Mouse (Mus musculus): Measurements from ENCODE around the gene Ssxb2. TPM values are rescaled to one million over a fixed set of nuclear protein-coding genes. Genes with fewer than 3 reads are reported as not detected.

Gene Ssxb2
- total RNA-seq (2023; ENCODE audit: inconsistent age), result not detected in 4 replicates

GRCm38 (mm10) chrX:8461626-8462025 is at the start of gene Ssxb2:
Gene Ssxb2, minus strand, starts transcription at chrX:8461726.

GRCm38 (mm10) chrX:8413005-8413404 is 48.5 kb downstream of the Ssxb2 start, which contains the start of gene Ssxb1:
Gene Ssxb1, plus strand, starts transcription at chrX:8413305.

Other genes starting within 250 kb of the Ssxb2 start
- gene Ftsj1, start 209.3 kb downstream of the Ssxb2 start, total RNA-seq (2023; ENCODE audit: inconsistent age), result 13.7 to 16.0 TPM (median 14.8 TPM) in 4 replicates
- gene Slc38a5, start 190.6 kb downstream of the Ssxb2 start, total RNA-seq (2023; ENCODE audit: inconsistent age), result not detected in 4 replicates
- gene Ssxb10, start 134.3 kb downstream of the Ssxb2 start, total RNA-seq (2023; ENCODE audit: inconsistent age), result not detected in 4 replicates
- not detected in 4 replicates for gene Ssxb9, start 94.7 kb downstream of the Ssxb2 start, total RNA-seq (2023; ENCODE audit: inconsistent age)
- not detected in 4 replicates for gene Ssxb1, start 48.4 kb downstream of the Ssxb2 start, total RNA-seq (2023; ENCODE audit: inconsistent age)
- gene Gm14459, start 63.2 kb upstream of the Ssxb2 start, total RNA-seq (2023; ENCODE audit: inconsistent age), result not detected in 4 replicates
- not detected in 4 replicates for gene Ssxb6, start 86.5 kb upstream of the Ssxb2 start, total RNA-seq (2023; ENCODE audit: inconsistent age)
- gene Ssxb3, start 130.1 kb upstream of the Ssxb2 start, total RNA-seq (2023; ENCODE audit: inconsistent age), result not detected in 4 replicates
- not detected in 4 replicates for gene Ssxb8, start 229.1 kb upstream of the Ssxb2 start, total RNA-seq (2023; ENCODE audit: inconsistent age)